Mouse (Mus musculus): ENCODE data around the gene Nav3. TPM values are rescaled to one million over a fixed set of nuclear protein-coding genes. Genes with fewer than 3 reads are reported as not detected.

Nav3 gene
- polyA plus RNA-seq, 1 experiment from 2014 or later, result 3.3 TPM

DNA sequence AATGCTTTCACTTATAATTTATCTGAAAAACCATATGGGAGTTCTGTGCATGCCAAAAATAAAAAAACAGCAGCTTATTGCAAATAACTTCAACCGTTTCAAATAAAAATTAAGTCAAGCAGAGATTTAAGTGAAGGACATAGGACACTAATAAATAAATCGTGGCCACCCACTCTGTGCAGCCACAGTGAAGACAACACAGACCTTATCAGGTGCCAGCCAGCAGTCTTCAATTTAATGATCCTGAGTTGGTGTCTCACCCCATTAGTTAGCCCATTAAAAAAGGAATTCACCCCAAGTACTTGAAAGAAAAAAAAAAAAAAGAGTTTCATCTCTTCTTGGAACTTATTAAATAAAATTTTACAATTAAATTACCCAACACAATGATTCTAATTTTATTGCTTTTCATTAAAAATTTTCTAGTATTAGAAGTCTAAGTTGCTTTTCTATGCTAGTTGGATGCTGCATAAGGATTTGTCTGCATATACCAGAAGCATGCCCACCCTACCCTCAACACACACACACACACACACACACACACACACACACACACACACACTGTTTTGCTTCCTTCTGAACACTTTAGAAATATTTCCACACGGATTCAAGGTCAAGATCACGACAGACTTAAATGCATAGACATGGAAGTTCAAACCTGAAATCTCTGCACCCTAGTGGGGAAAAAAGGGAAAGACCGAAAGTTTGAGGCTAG is 649.1 kb downstream of the Nav3 start:
- ATAC-seq (ENCODE audit: insufficient number of reproducible peaks, insufficient read depth, low FRiP score, low read depth), result no peak

DNA sequence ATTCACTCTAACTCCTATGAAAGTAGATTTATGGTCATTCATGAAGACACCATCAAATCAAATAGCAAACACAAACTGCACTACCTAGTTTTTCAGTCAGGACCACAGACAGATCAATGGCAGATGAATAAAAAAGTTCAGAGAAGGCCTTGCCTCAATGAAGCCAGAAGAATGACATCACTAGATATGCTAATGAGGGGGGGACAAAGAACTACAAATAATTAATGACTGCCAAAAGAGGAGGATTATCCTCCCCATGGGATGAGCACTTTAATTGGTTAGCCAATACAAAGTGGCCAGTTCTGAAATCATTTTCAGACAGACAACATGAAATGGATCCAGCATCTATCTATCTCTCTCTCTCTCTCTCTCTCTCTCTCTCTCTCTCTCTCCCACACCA is 652.6 kb downstream of the Nav3 start:
- Histone ChIP-seq H3K4me1 (ENCODE audit: control insufficient read depth, insufficient read depth, low read length) (no peaks in the 10 kb centered on the region), H3K36me3 (ENCODE audit: control insufficient read depth, insufficient read depth, low read length) (no peaks in the 10 kb centered on the region), H3K27me3 (ENCODE audit: control insufficient read depth, insufficient read depth, low read length) (no peaks in the 10 kb centered on the region), H3K9ac (replicated peaks; ENCODE audit: low read depth, low read length) (no peak overlapping the region), H3K27ac (ENCODE audit: low read length) (no peak overlapping the region), H3K4me3 (ENCODE audit: low read depth, low read length) (no peak overlapping the region), H3K4me2 (replicated peaks; ENCODE audit: low read depth, low read length) (no peak overlapping the region), H3K9me3 (ENCODE audit: control insufficient read depth, low read depth, low read length) (no peaks in the 10 kb centered on the region)
- ATAC-seq (ENCODE audit: insufficient number of reproducible peaks, insufficient read depth, low FRiP score, low read depth), result no peak

More for the DNA sequence above, 649.1 kb downstream of the Nav3 start:
- H3K36me3 ChIP-seq (ENCODE audit: control insufficient read depth, insufficient read depth, low read length), result no peaks in the 10 kb centered on the region
- H3K9me3 ChIP-seq (ENCODE audit: control insufficient read depth, low read depth, low read length), result no peaks in the 10 kb centered on the region
- WGBS, result 67% methylated on average over 5 of the region's 5 CpGs
- H3K9ac ChIP-seq (replicated peaks; ENCODE audit: low read depth, low read length), result no peak overlapping the region
- no peak overlapping the region for H3K4me2 ChIP-seq (replicated peaks; ENCODE audit: low read depth, low read length)
- H3K4me1 ChIP-seq (ENCODE audit: control insufficient read depth, insufficient read depth, low read length), result no peaks in the 10 kb centered on the region
- no peaks in the 10 kb centered on the region for H3K27me3 ChIP-seq (ENCODE audit: control insufficient read depth, insufficient read depth, low read length)
- no peak overlapping the region for H3K4me3 ChIP-seq (ENCODE audit: low read depth, low read length)
- H3K27ac ChIP-seq (ENCODE audit: low read length), result no peak overlapping the region

DNA sequence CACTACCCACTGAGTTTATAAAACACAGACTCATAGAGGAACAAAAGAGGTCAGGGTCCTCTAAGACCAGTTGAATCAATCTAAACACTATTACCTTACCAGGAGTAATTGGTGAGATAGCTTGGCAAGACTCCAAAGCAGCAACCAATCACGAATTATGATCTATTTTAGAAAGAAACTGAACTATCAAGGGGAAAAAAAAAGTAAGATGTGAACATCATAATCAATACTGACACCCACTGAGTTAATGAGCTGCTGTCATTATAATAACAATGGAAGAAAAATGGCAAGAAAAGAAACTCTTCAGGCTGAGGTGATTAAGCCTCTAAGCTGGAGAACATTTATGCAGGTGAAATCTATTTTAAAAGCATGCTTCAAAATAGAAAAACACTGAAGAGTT is 653.8 kb downstream of the Nav3 start:
- H3K27me3 ChIP-seq (ENCODE audit: control insufficient read depth, insufficient read depth, low read length), result no peaks in the 10 kb centered on the region
- ATAC-seq (ENCODE audit: insufficient number of reproducible peaks, insufficient read depth, low FRiP score, low read depth), result no peak

DNA sequence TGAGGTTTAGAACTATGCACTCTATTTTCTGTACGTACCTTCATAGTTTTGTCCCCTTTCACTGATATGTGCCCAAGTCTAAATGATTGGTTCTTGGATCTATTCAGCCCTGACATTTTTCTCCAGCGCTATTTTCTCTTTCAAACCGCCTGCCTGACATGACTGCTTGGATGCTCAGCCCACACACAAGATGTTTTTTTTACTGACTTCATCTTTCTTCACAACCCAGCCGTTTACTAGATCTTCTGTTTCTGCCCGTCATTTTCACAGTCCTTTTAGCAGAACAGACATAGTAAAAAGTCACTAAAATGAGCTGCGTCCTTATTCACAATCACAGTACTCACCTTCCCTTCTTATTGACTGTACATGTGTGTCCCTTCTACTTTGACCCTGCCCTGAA is 656.8 kb downstream of the Nav3 start:
- WGBS, result 84% methylated on average over 6 of the region's 6 CpGs
- no peak overlapping the region for H3K4me3 ChIP-seq (ENCODE audit: low read depth, low read length)

More for the DNA sequence above, 653.8 kb downstream of the Nav3 start:
- H3K9ac ChIP-seq (replicated peaks; ENCODE audit: low read depth, low read length), result no peak overlapping the region
- H3K9me3 ChIP-seq (ENCODE audit: control insufficient read depth, low read depth, low read length), result no peaks in the 10 kb centered on the region
- H3K4me3 ChIP-seq (ENCODE audit: low read depth, low read length), result no peak overlapping the region
- H3K27ac ChIP-seq (ENCODE audit: low read length), result no peak overlapping the region
- H3K36me3 ChIP-seq (ENCODE audit: control insufficient read depth, insufficient read depth, low read length), result no peaks in the 10 kb centered on the region
- H3K4me1 ChIP-seq (ENCODE audit: control insufficient read depth, insufficient read depth, low read length), result no peaks in the 10 kb centered on the region
- 58% methylated on average over 1 of the region's 1 CpGs for WGBS
- H3K4me2 ChIP-seq (replicated peaks; ENCODE audit: low read depth, low read length), result no peak overlapping the region

DNA sequence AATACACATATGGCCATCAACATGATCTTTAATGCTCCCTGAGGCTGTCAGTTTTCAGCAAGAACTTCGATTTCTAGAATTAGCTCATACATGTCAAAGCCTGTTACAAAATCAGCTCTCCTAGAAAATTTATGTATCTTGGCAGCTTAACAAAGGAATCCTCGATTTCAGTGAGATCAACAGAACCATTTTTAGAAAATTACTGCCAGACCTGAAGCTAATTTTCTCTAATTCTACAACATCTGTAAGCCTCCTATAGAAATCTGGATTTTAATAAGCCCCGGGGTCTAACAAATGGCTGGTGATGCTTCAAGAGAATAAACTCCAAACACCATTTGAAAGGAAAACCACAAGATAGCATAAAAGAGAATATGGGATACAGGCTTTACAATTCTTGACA is 659.0 kb downstream of the Nav3 start:
- H3K36me3 ChIP-seq (ENCODE audit: control insufficient read depth, insufficient read depth, low read length), result no peaks in the 10 kb centered on the region
- H3K27me3 ChIP-seq (ENCODE audit: control insufficient read depth, insufficient read depth, low read length), result no peaks in the 10 kb centered on the region
- no peaks in the 10 kb centered on the region for H3K9me3 ChIP-seq (ENCODE audit: control insufficient read depth, low read depth, low read length)
- no peak overlapping the region for H3K4me2 ChIP-seq (replicated peaks; ENCODE audit: low read depth, low read length)
- ATAC-seq (ENCODE audit: insufficient number of reproducible peaks, insufficient read depth, low FRiP score, low read depth), result no peak
- H3K4me1 ChIP-seq (ENCODE audit: control insufficient read depth, insufficient read depth, low read length), result no peaks in the 10 kb centered on the region
- H3K9ac ChIP-seq (replicated peaks; ENCODE audit: low read depth, low read length), result no peak overlapping the region
- no peak overlapping the region for H3K4me3 ChIP-seq (ENCODE audit: low read depth, low read length)
- H3K27ac ChIP-seq (ENCODE audit: low read length), result no peak overlapping the region
- 57% methylated on average over 3 of the region's 3 CpGs for WGBS

More for the DNA sequence above, 656.8 kb downstream of the Nav3 start:
- Histone ChIP-seq H3K9ac (replicated peaks; ENCODE audit: low read depth, low read length) (no peak overlapping the region), H3K4me1 (ENCODE audit: control insufficient read depth, insufficient read depth, low read length) (no peaks in the 10 kb centered on the region), H3K4me2 (replicated peaks; ENCODE audit: low read depth, low read length) (no peak overlapping the region), H3K27me3 (ENCODE audit: control insufficient read depth, insufficient read depth, low read length) (no peaks in the 10 kb centered on the region), H3K36me3 (ENCODE audit: control insufficient read depth, insufficient read depth, low read length) (no peaks in the 10 kb centered on the region), H3K9me3 (ENCODE audit: control insufficient read depth, low read depth, low read length) (no peaks in the 10 kb centered on the region), H3K27ac (ENCODE audit: low read length) (no peak overlapping the region)
- ATAC-seq (ENCODE audit: insufficient number of reproducible peaks, insufficient read depth, low FRiP score, low read depth), result no peak

DNA sequence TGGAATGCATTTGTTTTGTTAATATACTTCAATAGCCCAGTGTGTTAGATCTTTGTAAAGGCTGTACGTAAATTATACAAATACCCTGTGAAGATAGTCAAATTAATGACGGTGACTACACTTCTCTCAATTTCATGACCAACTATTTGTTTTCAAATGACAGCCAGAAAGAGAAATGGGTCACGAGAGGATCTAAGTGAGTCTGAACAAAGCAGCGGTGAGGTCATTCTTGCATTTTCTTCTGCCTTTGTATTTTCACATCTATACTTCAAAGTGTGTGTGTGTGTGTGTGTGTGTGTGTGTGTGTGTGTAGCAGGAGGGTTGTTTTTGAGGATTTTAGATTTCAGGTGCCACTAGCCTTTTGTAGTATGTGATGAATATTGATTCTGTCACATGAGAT is 662.5 kb downstream of the Nav3 start:
- WGBS, result 52% methylated on average over 4 of the region's 4 CpGs
- H3K9ac ChIP-seq (replicated peaks; ENCODE audit: low read depth, low read length), result no peak overlapping the region
- no peak for ATAC-seq (ENCODE audit: insufficient number of reproducible peaks, insufficient read depth, low FRiP score, low read depth)

DNA sequence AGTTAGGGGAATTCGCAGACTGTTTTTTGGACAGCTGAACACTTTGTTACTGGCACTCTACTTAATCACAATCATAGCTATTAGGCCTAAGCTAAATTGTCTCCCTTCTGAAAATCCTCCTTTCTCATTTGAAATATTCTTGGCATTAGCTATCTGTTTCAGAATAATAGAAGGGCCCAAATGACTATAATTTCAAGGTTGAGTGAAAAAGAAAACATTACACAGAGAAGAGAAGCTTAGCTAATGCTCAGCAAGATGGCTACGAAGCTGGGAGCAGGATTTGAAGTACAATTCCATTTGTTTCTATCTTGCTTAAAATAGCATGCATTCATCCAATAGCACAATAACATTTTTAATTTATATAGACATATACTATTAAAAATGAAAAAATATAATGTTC is 667.3 kb downstream of the Nav3 start:
- H3K9ac ChIP-seq (replicated peaks; ENCODE audit: low read depth, low read length), result no peak overlapping the region
- no peaks in the 10 kb centered on the region for H3K9me3 ChIP-seq (ENCODE audit: control insufficient read depth, low read depth, low read length)
- ATAC-seq (ENCODE audit: insufficient number of reproducible peaks, insufficient read depth, low FRiP score, low read depth), result no peak
- no peak overlapping the region for H3K27ac ChIP-seq (ENCODE audit: low read length)
- H3K36me3 ChIP-seq (ENCODE audit: control insufficient read depth, insufficient read depth, low read length), result no peaks in the 10 kb centered on the region
- no peaks in the 10 kb centered on the region for H3K27me3 ChIP-seq (ENCODE audit: control insufficient read depth, insufficient read depth, low read length)
- H3K4me3 ChIP-seq (ENCODE audit: low read depth, low read length), result no peak overlapping the region
- H3K4me1 ChIP-seq (ENCODE audit: control insufficient read depth, insufficient read depth, low read length), result no peaks in the 10 kb centered on the region
- WGBS, result 82% methylated on average over 2 of the region's 2 CpGs
- no peak overlapping the region for H3K4me2 ChIP-seq (replicated peaks; ENCODE audit: low read depth, low read length)

More for the DNA sequence above, 662.5 kb downstream of the Nav3 start:
- H3K4me2 ChIP-seq (replicated peaks; ENCODE audit: low read depth, low read length), result no peak overlapping the region
- no peak overlapping the region for H3K4me3 ChIP-seq (ENCODE audit: low read depth, low read length)
- H3K27ac ChIP-seq (ENCODE audit: low read length), result no peak overlapping the region
- H3K36me3 ChIP-seq (ENCODE audit: control insufficient read depth, insufficient read depth, low read length), result no peaks in the 10 kb centered on the region
- H3K4me1 ChIP-seq (ENCODE audit: control insufficient read depth, insufficient read depth, low read length), result no peaks in the 10 kb centered on the region
- H3K9me3 ChIP-seq (ENCODE audit: control insufficient read depth, low read depth, low read length), result no peaks in the 10 kb centered on the region
- H3K27me3 ChIP-seq (ENCODE audit: control insufficient read depth, insufficient read depth, low read length), result no peaks in the 10 kb centered on the region

DNA sequence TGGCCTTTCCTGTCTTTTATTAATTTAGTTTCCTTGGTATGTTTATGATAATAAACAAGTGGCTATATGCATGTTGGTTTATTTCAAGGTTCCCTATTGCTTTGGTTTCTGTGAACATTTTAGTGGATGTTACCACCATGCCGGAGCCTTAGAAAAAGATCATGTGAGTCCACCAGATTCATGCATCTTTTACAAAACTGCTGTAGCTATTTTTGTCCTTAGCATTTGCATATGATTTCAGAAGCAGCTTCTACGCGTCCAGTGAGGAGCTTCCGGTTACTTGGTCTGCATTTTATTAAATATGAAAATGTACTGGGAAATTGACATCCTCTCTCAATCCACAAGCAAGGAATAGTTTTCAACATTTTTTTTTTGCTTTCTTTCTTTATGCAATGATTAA is 676.9 kb downstream of the Nav3 start:
- no peaks in the 10 kb centered on the region for H3K27me3 ChIP-seq (ENCODE audit: control insufficient read depth, insufficient read depth, low read length)
- H3K27ac ChIP-seq (ENCODE audit: low read length), result no peak overlapping the region
- WGBS, result 98% methylated on average over 4 of the region's 4 CpGs
- H3K9me3 ChIP-seq (ENCODE audit: control insufficient read depth, low read depth, low read length), result no peaks in the 10 kb centered on the region
- no peak overlapping the region for H3K4me2 ChIP-seq (replicated peaks; ENCODE audit: low read depth, low read length)
- H3K9ac ChIP-seq (replicated peaks; ENCODE audit: low read depth, low read length), result no peak overlapping the region
- no peaks in the 10 kb centered on the region for H3K4me1 ChIP-seq (ENCODE audit: control insufficient read depth, insufficient read depth, low read length)
- H3K4me3 ChIP-seq (ENCODE audit: low read depth, low read length), result no peak overlapping the region
- no peaks in the 10 kb centered on the region for H3K36me3 ChIP-seq (ENCODE audit: control insufficient read depth, insufficient read depth, low read length)
- ATAC-seq (ENCODE audit: insufficient number of reproducible peaks, insufficient read depth, low FRiP score, low read depth), result no peak

DNA sequence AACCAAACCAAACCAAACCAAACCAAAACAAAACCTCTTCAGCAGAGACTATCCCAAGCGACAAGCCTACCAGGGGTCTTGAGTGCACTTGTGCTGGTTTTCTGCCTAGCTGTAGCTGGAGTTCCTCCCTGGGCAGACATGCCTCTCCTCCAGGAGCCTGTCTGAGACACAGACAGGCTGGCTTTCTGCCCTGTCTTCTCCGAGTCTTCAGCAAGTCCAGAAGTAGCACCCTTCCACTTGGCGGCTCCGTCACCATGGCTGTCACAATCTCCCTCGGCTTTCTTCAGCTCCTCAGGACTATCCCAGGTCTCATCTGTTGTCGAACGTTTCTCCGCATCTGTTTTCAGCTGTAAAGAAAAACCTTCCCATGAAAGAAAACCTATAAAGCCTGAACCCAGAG is 686.9 kb downstream of the Nav3 start:
- Histone ChIP-seq H3K27me3 (ENCODE audit: control insufficient read depth, insufficient read depth, low read length) (no peaks in the 10 kb centered on the region), H3K9me3 (ENCODE audit: control insufficient read depth, low read depth, low read length) (no peaks in the 10 kb centered on the region), H3K4me1 (ENCODE audit: control insufficient read depth, insufficient read depth, low read length) (no peaks in the 10 kb centered on the region), H3K4me2 (replicated peaks; ENCODE audit: low read depth, low read length) (no peak overlapping the region), H3K36me3 (ENCODE audit: control insufficient read depth, insufficient read depth, low read length) (no peaks in the 10 kb centered on the region), H3K4me3 (ENCODE audit: low read depth, low read length) (no peak overlapping the region), H3K27ac (ENCODE audit: low read length) (no peak overlapping the region), H3K9ac (replicated peaks; ENCODE audit: low read depth, low read length) (no peak overlapping the region)
- WGBS, result 88% methylated on average over 8 of the region's 8 CpGs
- no peak for ATAC-seq (ENCODE audit: insufficient number of reproducible peaks, insufficient read depth, low FRiP score, low read depth)
